Comparison of ENCODE assay signal across 8 mouse cellular contexts in genomic region chr5:102054511-102055093, GRCm38 (mm10). TPM values are rescaled to one million over a fixed set of nuclear protein-coding genes. Genes with fewer than 3 reads are reported as not detected.
DNase-seq lines count a peak whose midpoint lies in the region; ATAC-seq and TF ChIP-seq lines count a peak whose summit lies in the region.

No protein-coding gene starts in this region.

- H3K36me3 ChIP-seq in ES-E14 (ENCODE audit: control insufficient read depth, insufficient read depth, low read length, poor library complexity, severe bottlenecking), result no peaks in the 10 kb centered on the region
- H3K36me3 ChIP-seq in limb, embryonic 15.5 days, result no peaks in the 10 kb centered on the region

- intact Hi-C loops in heart, postnatal 10 days (cut with DNase I), result no loop called here

- H3K9ac ChIP-seq in ES-E14 (ENCODE audit: insufficient read depth, low read depth, low read length, poor library complexity, severe bottlenecking), result 0 out of 2 replicates have a peak overlapping the region, but pooled peaks have one; percentile 5
- no peak overlapping the region for H3K9ac ChIP-seq in limb, embryonic 15.5 days

- no peak overlapping the region for H3K4me2 ChIP-seq in limb, embryonic 15.5 days

- no peaks in the 10 kb centered on the region for H3K9me3 ChIP-seq in ES-E14 (ENCODE audit: control insufficient read depth, insufficient read depth, low read depth, low read length)
- H3K9me3 ChIP-seq in limb, embryonic 15.5 days, result no peaks in the 10 kb centered on the region

- WGBS in limb, embryonic 15.5 days, result 42% methylated on average over 11 of the region's 11 CpGs

- H3K27me3 ChIP-seq in limb, embryonic 15.5 days, result no peaks in the 10 kb centered on the region

- peak; percentile 67 to 73 for DNase-seq in heart, adult 18-20 months
- DNase-seq in heart, postnatal 4 days, result no peak
- DNase-seq in ES-E14 (ENCODE audit: low read depth, low spot score), result no peak
- peak; percentile 30 to 51 for DNase-seq in heart, postnatal 10 days
- no peak for DNase-seq in urinary bladder, postnatal 25 days (ENCODE audit: low spot score)
- DNase-seq in cerebellum, adult 8-10 months, result no peak
- no peak for DNase-seq in cerebellum, adult 11-12 months

- in situ Hi-C loops in ES-E14 (cut with MboI; ENCODE audit: low sequenced_read_pairs in 2 of 2, unreplicated experiment in 2 of 2), result no loop called here

- H3K4me3 ChIP-seq in ES-E14 (ENCODE audit: insufficient read depth in 1 of 2, low read depth in 1 of 2, low read length in 2 of 2, poor library complexity in 1 of 2, severe bottlenecking in 1 of 2), result peak overlapping the region; percentile 29 to 43; a peak in 2 of 4 replicates
- H3K4me3 ChIP-seq in limb, embryonic 15.5 days, result no peak overlapping the region

- H3K4me1 ChIP-seq in ES-E14 (ENCODE audit: control insufficient read depth in 2 of 2, insufficient read depth in 2 of 2, low read length in 2 of 2, poor library complexity in 1 of 2), result peaks cover 17 to 20% of the 10 kb centered on the region in 2 experiments; a peak in 3 of 4 replicates
- peaks cover 18% of the 10 kb centered on the region for H3K4me1 ChIP-seq in limb, embryonic 15.5 days

- H3K27ac ChIP-seq in ES-E14 (ENCODE audit: insufficient read depth, low read depth, low read length, poor library complexity, severe bottlenecking), result peak overlapping the region; percentile 87
- H3K27ac ChIP-seq in limb, embryonic 15.5 days, result peak overlapping the region; percentile 47; the same call in 1 of the 2 replicates

- no peak for ATAC-seq in limb, embryonic 15.5 days (ENCODE audit: insufficient number of reproducible peaks, low FRiP score, low TSS enrichment, low read depth)

TF ChIP-seq in ES-E14, 5 proteins besides CTCF, POLR2A, EP300 and RAD21:
- no peak for TF ChIP-seq ZNF384 (IDR thresholded peaks at IDR 0.05; ENCODE audit: low read depth, low read length)
- TF ChIP-seq CHD2 (IDR thresholded peaks at IDR 0.05; ENCODE audit: low read depth, low read length), result no peak
- TF ChIP-seq ZC3H11A (IDR thresholded peaks at IDR 0.05; ENCODE audit: borderline replicate concordance, low read depth, low read length), result no peak
- no peak for TF ChIP-seq MAFK (IDR thresholded peaks at IDR 0.05; ENCODE audit: insufficient read depth, low read depth, low read length)
TF ChIP-seq in ES-E14: peak in this region for 0.

RNA-seq across cellular contexts. Expression of gene Wdfy3, which starts 15.1 kb away (rescaled TPM):
- 10 to 100 TPM; 27.1 to 30.2 TPM for total RNA-seq in heart, adult 18-20 months (2021)
- 10 to 100 TPM; 47.0 to 48.6 TPM for total RNA-seq in heart, postnatal 4 days (2021)
- total RNA-seq in ES-E14 (2012; rRNA removed), result 25.3 and 38.1 TPM in 2 replicates
- total RNA-seq in heart, postnatal 10 days (2021), result 10 to 100 TPM; 43.1 to 43.8 TPM
- polyA plus RNA-seq in limb, embryonic 15.5 days (2015; fragmentation: Nextera tagmentation; extraction: Ambion mirVana), result 12.3 and 14.4 TPM in 2 replicates

Comparison
In these comparisons a context has a peak if more than half of its experiments do, and no peak if none do; other contexts are left out.
1. DNase-seq: peak in heart, adult 18-20 months (2 of 2) and heart, postnatal 10 days (2 of 2); none in heart, postnatal 4 days (single experiment), ES-E14 (single experiment), urinary bladder, postnatal 25 days (single experiment), cerebellum, adult 8-10 months (single experiment) and cerebellum, adult 11-12 months (single experiment).